Mouse (Mus musculus): ENCODE measurements around the gene Coro6. TPM values are rescaled to one million over a fixed set of nuclear protein-coding genes. Genes with fewer than 3 reads are reported as not detected.

Coro6 gene
- polyA plus RNA-seq, 1 experiment from 2014 or later = 0.40 TPM

DNA sequence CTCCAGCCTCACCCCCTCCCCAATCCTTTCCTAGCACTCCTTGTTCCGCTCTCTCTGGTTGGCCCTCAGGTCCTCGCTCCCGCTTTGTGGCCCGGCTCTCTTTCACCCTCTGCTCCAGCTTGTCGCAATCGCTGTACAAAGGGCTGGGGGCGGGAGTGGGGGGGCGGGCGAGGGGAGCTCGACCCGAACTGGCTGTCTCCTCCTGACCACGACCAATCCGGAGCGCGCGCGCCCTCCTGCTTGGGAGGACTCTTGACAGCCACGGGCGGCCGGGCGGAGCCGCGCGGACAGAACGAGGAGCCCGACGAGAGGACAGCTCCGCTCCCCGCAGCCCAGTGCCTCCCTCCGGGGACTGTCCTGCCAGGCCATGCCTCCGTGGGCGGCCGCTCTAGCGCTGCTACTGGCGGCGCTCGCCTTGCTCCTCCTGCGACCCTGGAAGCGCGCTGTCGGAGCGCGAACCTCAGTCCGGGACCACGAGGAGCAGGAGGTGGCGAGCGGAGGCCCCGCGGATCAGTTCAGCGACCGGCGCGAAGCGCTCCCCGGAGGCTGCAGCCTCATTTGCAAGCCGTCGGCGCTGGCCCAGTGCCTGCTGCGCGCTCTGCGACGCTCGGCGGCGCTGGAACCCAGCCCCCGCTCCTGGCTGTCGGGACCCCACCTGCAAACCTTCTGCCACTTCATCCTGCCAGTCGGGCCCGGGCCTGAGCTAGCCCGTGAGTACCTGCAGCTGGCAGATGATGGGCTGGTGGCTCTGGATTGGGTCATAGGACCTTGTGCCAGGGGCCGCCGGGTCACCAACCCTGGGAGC, 52.8 kb downstream of the Coro6 start, which contains the start of gene Abhd15:
TSS of gene Abhd15 (plus strand) at position 290 of the 805 bp plus-strand sequence.
- Histone ChIP-seq H3K4me3 (ENCODE audit: low read depth, low read length) (peak within 1 kb of the TSS; percentile 57), H3K4me2 (peak within 1 kb of the TSS; percentile 99), H3K36me3 (ENCODE audit: control insufficient read depth, insufficient read depth, low read length) (no peaks in the 10 kb centered on the region), H3K27ac (ENCODE audit: low read depth, low read length) (peak within 1 kb of the TSS; percentile 44), H3K9ac (ENCODE audit: low read depth, low read length) (peak within 1 kb of the TSS; percentile 74), H3K4me1 (replicated peaks; ENCODE audit: control insufficient read depth, insufficient read depth, low read length) (peaks cover 32% of the 10 kb centered on the region), H3K9me3 (ENCODE audit: control insufficient read depth, low read length) (no peaks in the 10 kb centered on the region), H3K27me3 (replicated peaks; ENCODE audit: control insufficient read depth, insufficient read depth, low read length) (peaks cover 24% of the 10 kb centered on the region)
- under 1% methylated on average over 72 of the region's 72 CpGs for WGBS
- ATAC-seq (replicated peaks; ENCODE audit: low FRiP score) = peak; percentile 42
- peak; percentile 84 for DNase-seq (ENCODE audit: low spot score)

- Histone ChIP-seq H3K4me2 (peak within 1 kb of the TSS; percentile 99), H3K4me1 (replicated peaks; ENCODE audit: control insufficient read depth, insufficient read depth, low read length) (peaks cover 32% of the 10 kb centered on the region), H3K9ac (ENCODE audit: low read depth, low read length) (peak within 1 kb of the TSS; percentile 74), H3K4me3 (ENCODE audit: low read depth, low read length) (peak within 1 kb of the TSS; percentile 57), H3K27me3 (replicated peaks; ENCODE audit: control insufficient read depth, insufficient read depth, low read length) (peaks cover 24% of the 10 kb centered on the region), H3K9me3 (ENCODE audit: control insufficient read depth, low read length) (no peaks in the 10 kb centered on the region), H3K36me3 (ENCODE audit: control insufficient read depth, insufficient read depth, low read length) (no peaks in the 10 kb centered on the region), H3K27ac (ENCODE audit: low read depth, low read length) (peak within 1 kb of the TSS; percentile 25; the same call in 1 of the 2 replicates)
- no peak for ATAC-seq (replicated peaks; ENCODE audit: low FRiP score)
- DNase-seq (ENCODE audit: low spot score) = no peak
- WGBS = 11% methylated on average over 39 of the region's 39 CpGs
These were observed 53.7 kb downstream of the Coro6 start, which contains the start of gene Trp53i13 for GRCm38 (mm10) chr11:77515637-77516552. Trp53i13 (minus strand) TSS chr11:77515980.

DNA sequence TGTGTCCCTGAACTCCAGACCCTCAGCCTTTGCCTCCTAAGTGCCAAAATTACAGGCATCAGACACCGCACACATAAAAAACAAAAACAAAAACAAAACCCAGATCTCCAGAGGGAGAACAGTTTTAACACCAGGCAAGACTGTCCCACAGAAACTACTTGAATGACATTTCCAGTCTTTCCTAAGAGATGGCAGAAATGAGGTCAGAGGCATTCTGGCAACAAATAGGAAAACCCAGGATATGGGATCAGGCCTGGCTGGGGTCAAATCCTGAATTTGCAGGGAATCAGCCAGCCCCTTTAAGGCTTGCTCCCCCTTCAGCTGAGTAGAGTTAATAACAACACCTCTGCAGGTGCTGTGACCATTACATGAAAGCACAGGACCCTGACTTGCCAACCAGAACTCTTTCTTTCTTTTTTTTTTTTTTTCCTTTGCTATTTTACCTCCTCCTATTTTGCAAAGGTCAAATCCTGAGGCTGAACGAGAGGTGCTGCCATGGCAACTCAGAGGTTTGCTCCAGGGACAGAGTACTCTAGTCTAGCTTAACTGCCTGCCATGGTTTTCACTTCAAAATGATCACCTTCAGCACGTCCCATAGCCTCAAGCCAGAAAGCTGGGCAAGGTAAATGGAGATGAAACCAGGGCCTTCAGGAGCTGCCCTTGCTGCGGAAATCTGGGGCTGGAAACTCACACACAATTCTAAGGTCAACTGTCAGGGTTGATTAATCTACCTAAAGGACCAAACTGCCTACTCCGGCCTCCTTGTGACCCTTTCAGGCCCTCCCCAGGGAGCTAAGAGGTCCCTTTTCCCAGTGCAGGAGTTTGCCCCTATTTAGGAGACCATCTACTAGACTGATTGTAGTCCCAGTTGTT, 54.6 kb downstream of the Coro6 start:
- DNase-seq (ENCODE audit: low spot score) = no peak
- H3K4me2 ChIP-seq = peak overlapping the region; percentile 29
- no peak overlapping the region for H3K27ac ChIP-seq (ENCODE audit: low read depth, low read length)
- H3K36me3 ChIP-seq (ENCODE audit: control insufficient read depth, insufficient read depth, low read length) = no peaks in the 10 kb centered on the region
- peaks cover 32% of the 10 kb centered on the region for H3K4me1 ChIP-seq (replicated peaks; ENCODE audit: control insufficient read depth, insufficient read depth, low read length)
- H3K9me3 ChIP-seq (ENCODE audit: control insufficient read depth, low read length) = no peaks in the 10 kb centered on the region
- ATAC-seq (replicated peaks; ENCODE audit: low FRiP score) = no peak
- no peak overlapping the region for H3K4me3 ChIP-seq (ENCODE audit: low read depth, low read length)
- 68% methylated on average over 5 of the region's 5 CpGs for WGBS
- H3K9ac ChIP-seq (ENCODE audit: low read depth, low read length) = no peak overlapping the region
- peaks cover 24% of the 10 kb centered on the region for H3K27me3 ChIP-seq (replicated peaks; ENCODE audit: control insufficient read depth, insufficient read depth, low read length)

GRCm38 (mm10) chr11:77518051-77518798, 56.0 kb downstream of the Coro6 start:
- H3K27ac ChIP-seq (ENCODE audit: low read depth, low read length) = no peak overlapping the region
- H3K4me3 ChIP-seq (ENCODE audit: low read depth, low read length) = no peak overlapping the region
- no peak overlapping the region for H3K4me2 ChIP-seq
- ATAC-seq (replicated peaks; ENCODE audit: low FRiP score) (no peak), DNase-seq (ENCODE audit: low spot score) (no peak)
- H3K4me1 ChIP-seq (replicated peaks; ENCODE audit: control insufficient read depth, insufficient read depth, low read length) = peaks cover 27% of the 10 kb centered on the region
- peaks cover 24% of the 10 kb centered on the region for H3K27me3 ChIP-seq (replicated peaks; ENCODE audit: control insufficient read depth, insufficient read depth, low read length)
- WGBS = 73% methylated on average over 27 of the region's 27 CpGs
- no peaks in the 10 kb centered on the region for H3K36me3 ChIP-seq (ENCODE audit: control insufficient read depth, insufficient read depth, low read length)
- no peaks in the 10 kb centered on the region for H3K9me3 ChIP-seq (ENCODE audit: control insufficient read depth, low read length)
- no peak overlapping the region for H3K9ac ChIP-seq (ENCODE audit: low read depth, low read length)

DNA sequence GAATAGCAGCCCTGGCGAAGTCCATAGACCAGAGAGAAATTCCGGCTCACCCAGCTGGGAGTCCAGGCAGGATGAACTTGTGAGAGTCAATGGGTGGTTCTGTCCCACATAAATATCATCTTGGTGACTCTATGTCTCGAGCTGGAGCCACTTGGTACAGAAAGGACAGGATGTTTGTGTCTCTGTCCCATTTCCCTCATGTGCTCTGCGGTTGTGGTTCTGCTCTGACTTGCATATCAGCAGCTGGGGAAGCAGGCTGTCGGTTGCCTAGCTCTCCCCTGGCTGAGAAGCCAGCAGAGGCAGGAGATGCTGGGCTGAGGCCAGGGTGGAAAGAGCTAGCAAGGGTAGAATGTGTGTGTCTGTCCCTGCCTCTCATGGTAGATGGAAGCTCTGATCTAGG, 56.8 kb downstream of the Coro6 start, which contains the start of gene Gm10392:
TSS of gene Gm10392 (minus strand) at position 156 of the 400 bp plus-strand sequence.
- peaks cover 24% of the 10 kb centered on the region for H3K27me3 ChIP-seq (replicated peaks; ENCODE audit: control insufficient read depth, insufficient read depth, low read length)
- DNase-seq (ENCODE audit: low spot score) (no peak), ATAC-seq (replicated peaks; ENCODE audit: low FRiP score) (no peak)
- WGBS = 39% methylated on average over 5 of the region's 5 CpGs
- H3K9me3 ChIP-seq (ENCODE audit: control insufficient read depth, low read length) = no peaks in the 10 kb centered on the region
- no peaks in the 10 kb centered on the region for H3K36me3 ChIP-seq (ENCODE audit: control insufficient read depth, insufficient read depth, low read length)
- no peak within 1 kb of the TSS for H3K9ac ChIP-seq (ENCODE audit: low read depth, low read length)
- peak within 1 kb of the TSS; percentile 11; the same call in 1 of the 2 replicates for H3K27ac ChIP-seq (ENCODE audit: low read depth, low read length)
- H3K4me1 ChIP-seq (replicated peaks; ENCODE audit: control insufficient read depth, insufficient read depth, low read length) = peaks cover 22% of the 10 kb centered on the region
- H3K4me2 ChIP-seq = no peak within 1 kb of the TSS
- no peak within 1 kb of the TSS for H3K4me3 ChIP-seq (ENCODE audit: low read depth, low read length)

Other genes starting within 250 kb of the Coro6 start
- gene Ssh2, start 246.1 kb upstream of the Coro6 start, polyA plus RNA-seq (2014; fragmentation: Nextera tagmentation; extraction: Ambion mirVana) = 9.9 and 12.1 TPM in 2 replicates
- gene Ankrd13b, start 27.3 kb downstream of the Coro6 start, polyA plus RNA-seq (2014; fragmentation: Nextera tagmentation; extraction: Ambion mirVana) = 4.4 and 5.6 TPM in 2 replicates
- gene Git1, start 31.2 kb downstream of the Coro6 start, polyA plus RNA-seq (2014; fragmentation: Nextera tagmentation; extraction: Ambion mirVana) = 10.1 and 14.1 TPM in 2 replicates
- 3.9 and 4.2 TPM in 2 replicates for gene Abhd15, start 52.7 kb downstream of the Coro6 start, polyA plus RNA-seq (2014; fragmentation: Nextera tagmentation; extraction: Ambion mirVana)
- 16.2 and 17.9 TPM in 2 replicates for gene Trp53i13, start 53.6 kb downstream of the Coro6 start, polyA plus RNA-seq (2014; fragmentation: Nextera tagmentation; extraction: Ambion mirVana)
- not detected in 2 replicates for gene Gm10392, start 56.8 kb downstream of the Coro6 start, polyA plus RNA-seq (2014; fragmentation: Nextera tagmentation; extraction: Ambion mirVana)
- gene Taok1, start 145.4 kb downstream of the Coro6 start, polyA plus RNA-seq (2014; fragmentation: Nextera tagmentation; extraction: Ambion mirVana) = 9.6 and 9.9 TPM in 2 replicates
- 4.6 and 5.3 TPM in 2 replicates for gene Nufip2, start 223.7 kb downstream of the Coro6 start, polyA plus RNA-seq (2014; fragmentation: Nextera tagmentation; extraction: Ambion mirVana)

Data from liver, embryonic 11.5 days (tissue).